ENCODE assay signal across 25 mouse cellular contexts in genomic region chr10:22908640-22909039, GRCm38 (mm10).
DNase-seq lines count a peak whose midpoint lies in the region; ATAC-seq and TF ChIP-seq lines count a peak whose summit lies in the region.
"Had no signal": no experiment of that assay in that cellular context is flagged by ENCODE, and none has a peak within 500 bp of the region (broad histone marks: within the 10 kb centered on the region; RNA-seq: fewer than 3 reads in every experiment).

No protein-coding gene starts in this region.

- H3K27ac ChIP-seq in heart, embryonic 13.5 days (replicated peaks), result peak overlapping the region; percentile 24; the same call in 1 of the 2 replicates
- no peak overlapping the region for H3K27ac ChIP-seq in kidney, adult 2 months (ENCODE audit: insufficient read depth, low read depth, low read length)
- peak overlapping the region; percentile 73; the same call in 1 of the 2 replicates for H3K27ac ChIP-seq in stomach, embryonic 15.5 days
- H3K27ac ChIP-seq: embryonic facial prominence, embryonic 15.5 days; gastrocnemius, adult 2 months; hindbrain, embryonic 13.5 days; left cerebral cortex, adult 2 months; limb, embryonic 10.5 days; macrophage; midbrain, embryonic 10.5 days; neural tube, embryonic 13.5 days had no signal

- DNase-seq in adrenal gland, postnatal 14 days, result peak; percentile 4
- DNase-seq in adrenal gland, adult 2 months, result no peak
- DNase-seq in heart, postnatal 36 days, result no peak
- peak; percentile 40 to 57 for DNase-seq in kidney, postnatal 4 days
- DNase-seq in kidney, adult 2 months, result no peak
- no peak for DNase-seq in layer of hippocampus, postnatal 10 days (ENCODE audit: low spot score in 2 of 2)
- DNase-seq: cerebellum, adult 8-10 months; cerebellum, postnatal 36 days; gastrocnemius, adult 2 months; layer of hippocampus, adult 9-11 months; liver, postnatal 0 days; retina, postnatal 1 day had no signal

- H3K4me1 ChIP-seq in heart, embryonic 13.5 days, result peaks cover 5% of the 10 kb centered on the region; the same call in 1 of the 2 replicates
- no peaks in the 10 kb centered on the region for H3K4me1 ChIP-seq in kidney, adult 2 months (ENCODE audit: control insufficient read depth, insufficient read depth, low read length)
- peaks cover 4% of the 10 kb centered on the region; the same call in 1 of the 2 replicates for H3K4me1 ChIP-seq in stomach, embryonic 15.5 days
- H3K4me1 ChIP-seq: embryonic facial prominence, embryonic 15.5 days; hindbrain, embryonic 13.5 days; limb, embryonic 10.5 days; midbrain, embryonic 10.5 days; neural tube, embryonic 13.5 days had no signal

- WGBS in heart, embryonic 13.5 days, result 34% methylated on average over 6 of the region's 6 CpGs
- WGBS in kidney, adult 2 months, result 70% methylated on average over 6 of the region's 6 CpGs
- 28% methylated on average over 6 of the region's 6 CpGs for WGBS in stomach, embryonic 15.5 days

- H3K9ac ChIP-seq in heart, embryonic 13.5 days, result no peak overlapping the region
- no peak overlapping the region for H3K9ac ChIP-seq in stomach, embryonic 15.5 days
- H3K9ac ChIP-seq: embryonic facial prominence, embryonic 15.5 days; hindbrain, embryonic 13.5 days; liver, postnatal 0 days; neural tube, embryonic 13.5 days had no signal

- no peaks in the 10 kb centered on the region for H3K36me3 ChIP-seq in heart, embryonic 13.5 days
- H3K36me3 ChIP-seq in kidney, adult 2 months (ENCODE audit: control insufficient read depth, insufficient read depth, low read length), result no peaks in the 10 kb centered on the region
- H3K36me3 ChIP-seq in stomach, embryonic 15.5 days, result no peaks in the 10 kb centered on the region
- H3K36me3 ChIP-seq: embryonic facial prominence, embryonic 15.5 days; hindbrain, embryonic 13.5 days; limb, embryonic 10.5 days; midbrain, embryonic 10.5 days; neural tube, embryonic 13.5 days had no signal

- intact Hi-C loops in heart, postnatal 36 days (cut with DNase I), result no loop called here

- ATAC-seq in heart, embryonic 13.5 days (ENCODE audit: extremely low read depth, insufficient number of reproducible peaks, low FRiP score, low TSS enrichment), result no peak
- peak; percentile 73; the same call in 1 of the 2 replicates for ATAC-seq in stomach, embryonic 15.5 days (ENCODE audit: insufficient read depth, low FRiP score, low read depth)
- ATAC-seq: forebrain, embryonic 14.5 days; liver, postnatal 0 days; lung, postnatal 0 days; midbrain, embryonic 16.5 days had no signal

- H3K4me2 ChIP-seq in heart, embryonic 13.5 days, result no peak overlapping the region
- H3K4me2 ChIP-seq in stomach, embryonic 15.5 days, result no peak overlapping the region
- H3K4me2 ChIP-seq: embryonic facial prominence, embryonic 15.5 days; hindbrain, embryonic 13.5 days; neural tube, embryonic 13.5 days had no signal

- TF ChIP-seq POLR2A in kidney, adult 2 months (IDR thresholded peaks at IDR 0.05; ENCODE audit: low read depth, low read length), result no peak

- no peaks in the 10 kb centered on the region for H3K27me3 ChIP-seq in heart, embryonic 13.5 days (replicated peaks)
- no peaks in the 10 kb centered on the region for H3K27me3 ChIP-seq in kidney, adult 2 months (replicated peaks; ENCODE audit: control insufficient read depth, insufficient read depth, low read length)
- no peaks in the 10 kb centered on the region for H3K27me3 ChIP-seq in stomach, embryonic 15.5 days (replicated peaks)
- H3K27me3 ChIP-seq: embryonic facial prominence, embryonic 15.5 days; hindbrain, embryonic 13.5 days; neural tube, embryonic 13.5 days had no signal

- no peak for TF ChIP-seq CTCF in kidney, adult 2 months (conservative IDR thresholded peaks at IDR 0.05; ENCODE audit: insufficient read depth, insufficient read length, low read depth, low read length)

- no peak overlapping the region for H3K4me3 ChIP-seq in heart, embryonic 13.5 days
- H3K4me3 ChIP-seq in kidney, adult 2 months (ENCODE audit: insufficient read depth, low read depth, low read length), result no peak overlapping the region
- no peak overlapping the region for H3K4me3 ChIP-seq in stomach, embryonic 15.5 days (replicated peaks)
- H3K4me3 ChIP-seq: embryonic facial prominence, embryonic 15.5 days; gastrocnemius, adult 2 months; hindbrain, embryonic 13.5 days; left cerebral cortex, adult 2 months; limb, embryonic 10.5 days; midbrain, embryonic 10.5 days; myocyte; neural tube, embryonic 13.5 days had no signal

- H3K9me3 ChIP-seq in heart, embryonic 13.5 days, result no peaks in the 10 kb centered on the region
- no peaks in the 10 kb centered on the region for H3K9me3 ChIP-seq in stomach, embryonic 15.5 days
- H3K9me3 ChIP-seq: embryonic facial prominence, embryonic 15.5 days; hindbrain, embryonic 13.5 days; limb, embryonic 10.5 days; midbrain, embryonic 10.5 days; neural tube, embryonic 13.5 days had no signal

Comparison
In these comparisons a context has a peak if more than half of its experiments do, and no peak if none do; other contexts are left out.
1. DNase-seq: peak in adrenal gland, postnatal 14 days (single experiment) and kidney, postnatal 4 days (2 of 2); none in adrenal gland, adult 2 months (single experiment), heart, postnatal 36 days (0 of 2), kidney, adult 2 months (single experiment) and layer of hippocampus, postnatal 10 days (0 of 2).